Mouse (Mus musculus) erythroblast, adult 5-6 weeks (primary cell): ENCODE measurements around the gene Zfp691. TPM values are rescaled to one million over a fixed set of nuclear protein-coding genes. Genes with fewer than 3 reads are reported as not detected.

Source experiments
- ATAC-seq: replicated peaks from 2 replicates; pipeline ENCODE4 v1.8.0; 2016; ENCODE audit warnings: moderate number of reproducible peaks, mild to moderate bottlenecking, moderate TSS enrichment, inconsistent platforms; ENCODE audit not compliant: poor library complexity, low FRiP score, severe bottlenecking
- total RNA-seq, 2 experiments: library from RNA; stranded (forward) in 1 of 2; stranded (reverse) in 1 of 2; fragments of 150-400 nt in 1 of 2; fragments of 200-764, 138-1000 nt in 1 of 2; gene quantifications; 2 replicates each; pipeline versions ENCODE4 v1.2.3 to v1.2.4; 2015 to 2017; ENCODE audit warnings: low replicate concordance in 2 of 2

Gene Zfp691
- total RNA-seq, 2 experiments from 2014 or later: 3.1 to 4.2 TPM

GRCm38 (mm10) chr4:119172919-119173650, 910 bp downstream of the Zfp691 start:
- ATAC-seq: peak; percentile 51

GRCm38 (mm10) chr4:119167663-119168062, 6.3 kb downstream of the Zfp691 start:
- peak; percentile 81 for ATAC-seq

GRCm38 (mm10) chr4:119167068-119167467, 6.9 kb downstream of the Zfp691 start:
- no peak for ATAC-seq

- ATAC-seq: no peak
Observed at GRCm38 (mm10) chr4:119165916-119166315, 8.1 kb downstream of the Zfp691 start.

GRCm38 (mm10) chr4:119162990-119163389, 11.0 kb downstream of the Zfp691 start:
- ATAC-seq: no peak

GRCm38 (mm10) chr4:119161358-119161757, 12.6 kb downstream of the Zfp691 start:
- ATAC-seq: no peak

- ATAC-seq: no peak
Observed at GRCm38 (mm10) chr4:119157891-119158290, 16.1 kb downstream of the Zfp691 start.

GRCm38 (mm10) chr4:119157186-119157585, 16.8 kb downstream of the Zfp691 start:
- peak; percentile 83 for ATAC-seq

GRCm38 (mm10) chr4:119148741-119149140, 25.3 kb downstream of the Zfp691 start:
- ATAC-seq: no peak

GRCm38 (mm10) chr4:119147347-119147746, 26.6 kb downstream of the Zfp691 start:
- no peak for ATAC-seq

- ATAC-seq: no peak
Observed at GRCm38 (mm10) chr4:119146816-119147215, 27.2 kb downstream of the Zfp691 start.

- ATAC-seq: no peak
Observed at GRCm38 (mm10) chr4:119142230-119142871, 31.6 kb downstream of the Zfp691 start.

GRCm38 (mm10) chr4:119141191-119141590, 32.8 kb downstream of the Zfp691 start:
- ATAC-seq: no peak

- ATAC-seq: peak; percentile 54; the same call in 1 of the 2 replicates
Observed at GRCm38 (mm10) chr4:119140126-119140525, 33.9 kb downstream of the Zfp691 start.

- no peak for ATAC-seq
Observed at GRCm38 (mm10) chr4:119138776-119139175, 35.2 kb downstream of the Zfp691 start.

GRCm38 (mm10) chr4:119138171-119138570, 35.8 kb downstream of the Zfp691 start:
- ATAC-seq: no peak

GRCm38 (mm10) chr4:119137313-119137712, 36.7 kb downstream of the Zfp691 start:
- no peak for ATAC-seq

GRCm38 (mm10) chr4:119133860-119134259, 40.1 kb downstream of the Zfp691 start:
- ATAC-seq: no peak

- no peak for ATAC-seq
Observed at GRCm38 (mm10) chr4:119133306-119133705, 40.7 kb downstream of the Zfp691 start.

- no peak for ATAC-seq
Observed at GRCm38 (mm10) chr4:119131189-119131910, 42.6 kb downstream of the Zfp691 start.

GRCm38 (mm10) chr4:119129096-119129495, 44.9 kb downstream of the Zfp691 start:
- ATAC-seq: no peak
